Mouse (Mus musculus): ENCODE data around the gene Hcn2.

GRCm38 (mm10) chr10:79732500-79732899 is 16.1 kb downstream of the Hcn2 start:
- TF ChIP-seq CTCF (IDR thresholded peaks at IDR 0.05; ENCODE audit: low read depth) (peak; percentile 72), EP300 (IDR thresholded peaks at IDR 0.05; ENCODE audit: low read depth) (no peak)

Data from liver, postnatal 0 days (tissue).